Mouse (Mus musculus) neural tube, embryonic 11.5 days (tissue): ENCODE data around the gene Tex37. TPM values are rescaled to one million over a fixed set of nuclear protein-coding genes. Genes with fewer than 3 reads are reported as not detected.

ENCODE experiments used
- ATAC-seq: fragments of 200-750 bp; cut with Nextera tagmentation; 2 replicates; pipeline ENCODE4 v1.8.0; 2017; ENCODE audit warnings: moderate number of reproducible peaks, mild to moderate bottlenecking, moderate TSS enrichment, moderate library complexity; ENCODE audit not compliant: insufficient read depth, low FRiP score, low TSS enrichment
- DNase-seq: peaks from one replicate; pipeline ENCODE4 v3.0.0-alpha.2; 2015; ENCODE audit warnings: low spot score
- H3K27ac ChIP-seq: fragments of 300-500 bp; sonication (generic); 2 replicates; pipeline ENCODE4 v1.5.1; 2014; ENCODE audit warnings: low read depth, mild to moderate bottlenecking, low read length
- H3K27me3 ChIP-seq: fragments of 300-500 bp; sonication (generic); 2 replicates; pipeline ENCODE4 v1.6.1; 2014; ENCODE audit warnings: mild to moderate bottlenecking, low read length, mixed read lengths; ENCODE audit not compliant: control insufficient read depth, insufficient read depth
- H3K36me3 ChIP-seq: fragments of 300-500 bp; sonication (generic); 2 replicates; pipeline ENCODE4 v1.6.1; 2014; ENCODE audit warnings: mild to moderate bottlenecking, low read length, moderate library complexity, mixed read lengths; ENCODE audit not compliant: control insufficient read depth, insufficient read depth
- H3K4me1 ChIP-seq: fragments of 300-500 bp; sonication (generic); 2 replicates; pipeline ENCODE4 v1.6.1; 2014; ENCODE audit warnings: low read length, mixed read lengths; ENCODE audit not compliant: control insufficient read depth, insufficient read depth
- H3K4me2 ChIP-seq: fragments of 300-500 bp; sonication (generic); 2 replicates; pipeline ENCODE4 v1.6.1; 2014; ENCODE audit warnings: low read depth, mild to moderate bottlenecking, moderate library complexity
- H3K4me3 ChIP-seq: fragments of 300-500 bp; sonication (generic); 2 replicates; pipeline ENCODE4 v1.5.1; 2014; ENCODE audit warnings: low read depth, low read length
- H3K9ac ChIP-seq: fragments of 300-500 bp; sonication (generic); 2 replicates; pipeline ENCODE4 v1.6.1; 2014; ENCODE audit warnings: mild to moderate bottlenecking, low read length
- H3K9me3 ChIP-seq: fragments of 300-500 bp; sonication (generic); 2 replicates; pipeline ENCODE4 v1.6.1; 2016; ENCODE audit warnings: low read length; ENCODE audit not compliant: control insufficient read depth
- WGBS: fragments of 180-500 bp; shearing (Covaris S2); extraction: QIAGEN DNeasy Blood & Tissue Kit; methylation state at CpG from one replicate; pipeline ENCODE4 v1.1.7; 2014; 5-methylcytosine and 5-hydroxymethylcytosine counted together
- polyA plus RNA-seq: library from polyadenylated mRNA; unstranded; fragments of >200 nt; fragmentation: Nextera tagmentation; extraction: Ambion mirVana; gene quantifications from 2 replicates; pipeline ENCODE4 v1.2.1, GENCODE M21; 2014

The Tex37 gene
- polyA plus RNA-seq, 1 experiment from 2014 or later = not detected

DNA sequence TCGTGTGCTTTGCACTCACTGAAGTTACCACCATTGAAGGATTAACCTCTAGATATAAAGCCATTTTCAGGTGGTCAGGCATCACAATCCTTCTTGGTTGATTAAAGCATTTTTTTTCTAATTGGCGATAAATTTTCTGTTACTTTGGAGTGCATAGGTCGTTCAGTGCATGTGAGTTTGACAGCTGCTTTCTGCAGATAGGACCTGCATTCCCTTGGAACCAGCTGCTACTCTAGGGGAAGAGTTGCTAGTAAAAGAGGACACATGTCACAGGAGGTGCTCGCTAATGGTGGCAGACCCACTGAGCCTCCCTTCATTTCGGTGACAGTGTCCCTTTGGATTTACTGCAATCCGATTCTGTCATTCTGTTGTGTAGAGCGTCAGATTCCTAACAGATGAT lies 46.2 kb downstream of the Tex37 start:
- ATAC-seq (no peak), DNase-seq (no peak)
- Histone ChIP-seq H3K4me1 (no peaks in the 10 kb centered on the region), H3K9me3 (no peaks in the 10 kb centered on the region), H3K4me2 (no peak overlapping the region), H3K4me3 (no peak overlapping the region), H3K27me3 (no peaks in the 10 kb centered on the region), H3K9ac (no peak overlapping the region), H3K27ac (no peak overlapping the region), H3K36me3 (no peaks in the 10 kb centered on the region)
- 86% methylated on average over 7 of the region's 7 CpGs for WGBS

DNA sequence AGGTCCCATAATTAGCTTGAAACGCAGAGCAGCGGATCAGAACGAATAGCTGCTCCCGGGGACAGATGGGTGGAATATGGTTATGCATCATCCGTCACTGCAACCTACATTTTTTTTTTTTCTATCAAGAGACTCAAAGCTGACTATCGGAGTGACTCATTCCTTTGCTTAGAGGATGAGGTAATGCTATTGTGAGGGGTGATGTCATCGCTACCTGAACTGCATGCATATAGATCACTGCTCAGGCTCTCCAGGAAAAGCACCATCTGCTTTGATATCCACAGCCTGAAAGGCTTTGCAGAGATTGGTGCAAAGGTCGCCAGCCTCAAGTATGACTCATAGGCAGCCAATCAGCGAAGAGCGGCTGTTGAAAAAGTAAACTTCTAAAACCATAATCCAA lies 46.6 kb downstream of the Tex37 start:
- WGBS = 77% methylated on average over 10 of the region's 10 CpGs
- Histone ChIP-seq H3K27me3 (no peaks in the 10 kb centered on the region), H3K4me2 (no peak overlapping the region), H3K4me1 (no peaks in the 10 kb centered on the region), H3K27ac (no peak overlapping the region), H3K9me3 (no peaks in the 10 kb centered on the region), H3K36me3 (no peaks in the 10 kb centered on the region), H3K9ac (no peak overlapping the region), H3K4me3 (no peak overlapping the region)
- no peak for DNase-seq
- peak; percentile 69; the same call in 1 of the 2 replicates for ATAC-seq

DNA sequence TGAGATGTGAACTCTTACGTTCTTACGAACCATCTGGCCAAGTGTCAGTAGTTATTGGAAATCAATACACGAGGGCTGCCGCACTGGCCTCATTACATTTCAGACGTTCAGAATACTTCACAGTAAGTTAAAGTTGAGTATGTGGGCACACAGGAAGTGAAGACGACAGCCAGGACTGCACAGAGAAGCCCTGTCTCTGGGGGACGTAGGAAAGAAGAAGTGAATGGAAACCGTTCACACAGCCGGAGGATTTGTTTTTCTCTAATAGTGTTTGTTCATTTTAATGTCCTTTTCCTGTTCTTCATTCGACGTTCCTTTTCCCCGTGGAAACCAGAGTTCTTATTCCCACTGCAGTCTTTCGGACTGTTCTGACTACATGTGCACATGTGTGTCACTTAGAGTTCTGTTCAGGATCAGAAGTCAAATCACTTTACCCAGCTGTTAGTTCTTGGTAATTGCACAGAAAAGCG lies 47.2 kb downstream of the Tex37 start:
- Histone ChIP-seq H3K27ac (0 out of 2 replicates have a peak overlapping the region, but pooled peaks have one; percentile 20), H3K27me3 (no peaks in the 10 kb centered on the region), H3K4me1 (no peaks in the 10 kb centered on the region), H3K9me3 (no peaks in the 10 kb centered on the region), H3K36me3 (no peaks in the 10 kb centered on the region), H3K4me2 (no peak overlapping the region), H3K9ac (no peak overlapping the region), H3K4me3 (no peak overlapping the region)
- ATAC-seq = no peak
- no peak for DNase-seq
- WGBS = 76% methylated on average over 14 of the region's 14 CpGs

DNA sequence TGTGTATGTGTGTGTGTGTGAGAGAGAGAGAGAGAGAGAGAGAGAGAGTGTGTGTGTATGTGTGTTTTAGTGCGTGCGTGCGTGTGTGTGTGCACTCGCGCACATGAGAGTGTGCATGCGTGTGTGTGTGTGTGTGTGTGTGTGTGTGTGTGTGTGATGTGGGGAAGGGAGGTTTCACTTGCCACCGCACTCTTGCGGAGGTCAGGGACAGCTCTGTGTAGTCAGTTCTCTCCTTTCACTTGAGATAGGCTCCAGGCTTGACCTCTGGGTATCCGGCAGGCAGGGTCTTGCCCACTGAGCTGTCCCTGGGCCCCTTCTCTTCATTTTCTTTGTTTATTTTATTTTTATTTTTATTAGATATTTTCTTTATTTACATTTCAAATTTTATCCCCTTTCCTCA lies 51.4 kb downstream of the Tex37 start:
- Histone ChIP-seq H3K4me3 (no peak overlapping the region), H3K9ac (no peak overlapping the region), H3K4me2 (no peak overlapping the region), H3K4me1 (no peaks in the 10 kb centered on the region), H3K9me3 (no peaks in the 10 kb centered on the region), H3K27me3 (no peaks in the 10 kb centered on the region), H3K27ac (no peak overlapping the region), H3K36me3 (no peaks in the 10 kb centered on the region)
- DNase-seq = no peak
- WGBS = 97% methylated on average over 9 of the region's 9 CpGs
- ATAC-seq = no peak

DNA sequence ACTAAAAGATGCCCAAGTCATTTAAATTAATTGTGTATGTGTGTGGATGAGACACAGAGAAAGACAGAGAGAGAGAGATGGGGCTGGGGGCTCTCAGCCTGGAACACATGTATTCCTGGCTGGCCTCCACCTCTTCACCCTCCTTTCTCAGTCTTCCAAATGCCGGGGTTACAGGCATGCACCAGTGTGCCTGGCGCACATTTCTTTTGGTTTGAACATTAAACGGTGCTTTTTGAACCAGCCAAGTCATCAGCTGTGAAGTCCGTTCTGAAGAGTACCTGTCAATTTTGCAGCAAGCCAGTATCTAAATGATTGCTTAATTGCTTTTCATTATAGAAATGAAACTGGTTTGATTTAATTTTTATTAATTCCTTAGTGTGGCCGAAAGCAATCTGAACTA lies 52.0 kb downstream of the Tex37 start:
- no peaks in the 10 kb centered on the region for H3K27me3 ChIP-seq
- no peak overlapping the region for H3K4me2 ChIP-seq
- no peaks in the 10 kb centered on the region for H3K4me1 ChIP-seq
- H3K36me3 ChIP-seq = no peaks in the 10 kb centered on the region
- WGBS = 89% methylated on average over 5 of the region's 5 CpGs
- no peak overlapping the region for H3K27ac ChIP-seq
- no peak for DNase-seq
- H3K4me3 ChIP-seq = no peak overlapping the region
- no peak overlapping the region for H3K9ac ChIP-seq
- ATAC-seq = no peak
- no peaks in the 10 kb centered on the region for H3K9me3 ChIP-seq

DNA sequence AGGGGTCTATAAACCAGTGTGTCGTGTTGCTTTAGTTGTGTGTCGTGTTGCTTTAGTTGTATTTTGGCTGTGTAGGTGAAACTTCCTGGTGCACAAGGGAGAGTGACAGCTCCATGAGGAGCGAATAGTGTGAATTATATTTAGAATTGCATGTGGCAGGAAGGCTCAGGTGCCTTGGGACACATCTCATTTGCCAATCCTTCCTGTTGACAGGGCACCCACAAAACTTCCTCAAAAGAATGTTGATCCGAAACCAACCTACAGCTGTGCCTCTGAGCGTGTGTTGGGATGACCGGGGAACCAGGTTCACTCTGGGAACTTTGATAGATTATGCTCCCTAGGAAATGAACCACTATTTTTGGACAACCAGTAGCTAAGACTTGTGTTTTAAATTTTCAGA lies 54.4 kb downstream of the Tex37 start:
- Histone ChIP-seq H3K9me3 (no peaks in the 10 kb centered on the region), H3K27me3 (no peaks in the 10 kb centered on the region), H3K4me2 (no peak overlapping the region), H3K4me3 (no peak overlapping the region), H3K4me1 (no peaks in the 10 kb centered on the region), H3K27ac (no peak overlapping the region), H3K9ac (no peak overlapping the region), H3K36me3 (no peaks in the 10 kb centered on the region)
- DNase-seq (no peak), ATAC-seq (no peak)
- 84% methylated on average over 6 of the region's 6 CpGs for WGBS

Other genes starting within 250 kb of the Tex37 start
- gene Rpia, start 126.7 kb downstream of the Tex37 start, polyA plus RNA-seq = 1.8 and 1.9 TPM in 2 replicates
- gene Eif2ak3, start 74.4 kb downstream of the Tex37 start, polyA plus RNA-seq = 10.7 and 10.9 TPM in 2 replicates
- gene Foxi3, start 37.6 kb upstream of the Tex37 start, polyA plus RNA-seq = not detected in 2 replicates
- 6.3 and 6.5 TPM in 2 replicates for gene Thnsl2, start 225.5 kb upstream of the Tex37 start, polyA plus RNA-seq